29 mouse cellular contexts compared by ENCODE assay signal in the genomic region with DNA sequence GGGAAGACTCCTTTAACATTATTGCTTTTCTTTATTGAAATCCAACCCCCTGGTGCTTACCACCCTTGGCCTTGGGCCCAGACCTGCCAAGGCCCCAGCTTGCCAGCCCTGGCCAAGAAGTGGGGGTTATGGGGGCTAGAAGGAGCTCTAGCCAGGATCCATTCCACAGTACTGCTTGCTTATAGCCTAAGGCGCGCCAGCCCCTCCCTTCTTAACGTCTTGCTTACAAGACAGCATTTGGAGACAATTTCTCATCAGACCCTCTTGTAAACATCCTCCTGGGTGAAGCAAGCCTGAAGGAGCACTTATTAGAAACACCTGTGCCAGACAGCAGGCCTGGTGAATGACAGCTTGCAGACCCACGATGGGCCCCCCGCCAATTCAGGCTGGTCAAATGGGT.
DNase-seq lines count a peak whose midpoint lies in the region; ATAC-seq and TF ChIP-seq lines count a peak whose summit lies in the region.
"Had no signal": no experiment of that assay in that cellular context is flagged by ENCODE, and none has a peak within 500 bp of the region (broad histone marks: within the 10 kb centered on the region; RNA-seq: fewer than 3 reads in every experiment).

No protein-coding gene starts in this region.

- WGBS in forebrain, embryonic 14.5 days = 70% methylated on average over 5 of the region's 5 CpGs
- 80% methylated on average over 5 of the region's 5 CpGs for WGBS in forebrain, embryonic 13.5 days
- WGBS in limb, embryonic 12.5 days = 16% methylated on average over 5 of the region's 5 CpGs
- WGBS in limb, embryonic 10.5 days = 21% methylated on average over 5 of the region's 5 CpGs
- 35% methylated on average over 5 of the region's 5 CpGs for WGBS in embryonic facial prominence, embryonic 11.5 days
- WGBS in embryonic facial prominence, embryonic 15.5 days = 17% methylated on average over 5 of the region's 5 CpGs
- WGBS in heart, adult 2 months = 82% methylated on average over 5 of the region's 5 CpGs
- 65% methylated on average over 5 of the region's 5 CpGs for WGBS in kidney, adult 2 months

- no peak overlapping the region for H3K9ac ChIP-seq in forebrain, embryonic 14.5 days (ENCODE audit: low read length)
- no peak overlapping the region for H3K9ac ChIP-seq in forebrain, embryonic 13.5 days
- H3K9ac ChIP-seq in limb, embryonic 12.5 days (replicated peaks) = no peak overlapping the region
- H3K9ac ChIP-seq in embryonic facial prominence, embryonic 11.5 days (replicated peaks; ENCODE audit: low read length) = no peak overlapping the region
- H3K9ac ChIP-seq in embryonic facial prominence, embryonic 15.5 days = no peak overlapping the region
- H3K9ac ChIP-seq in heart, adult 2 months (ENCODE audit: low read depth, low read length) = no peak overlapping the region
- H3K9ac ChIP-seq: forebrain, embryonic 12.5 days; heart, embryonic 12.5 days; intestine, embryonic 15.5 days; liver, embryonic 12.5 days; liver, postnatal 0 days; neural tube, embryonic 13.5 days had no signal

- TF ChIP-seq EP300 in heart, adult 2 months (IDR thresholded peaks at IDR 0.05; ENCODE audit: insufficient read depth, low read depth, low read length) = no peak

- TF ChIP-seq POLR2A in heart, adult 2 months (IDR thresholded peaks at IDR 0.05; ENCODE audit: insufficient read depth, low read depth, low read length) = no peak
- TF ChIP-seq POLR2A in kidney, adult 2 months (IDR thresholded peaks at IDR 0.05; ENCODE audit: low read depth, low read length) = no peak

- H3K9me3 ChIP-seq in forebrain, embryonic 14.5 days (replicated peaks; ENCODE audit: control insufficient read depth, low read length) = no peaks in the 10 kb centered on the region
- H3K9me3 ChIP-seq in forebrain, embryonic 13.5 days (replicated peaks) = no peaks in the 10 kb centered on the region
- H3K9me3 ChIP-seq in limb, embryonic 12.5 days = no peaks in the 10 kb centered on the region
- H3K9me3 ChIP-seq in limb, embryonic 10.5 days (replicated peaks) = no peaks in the 10 kb centered on the region
- no peaks in the 10 kb centered on the region for H3K9me3 ChIP-seq in embryonic facial prominence, embryonic 11.5 days (replicated peaks; ENCODE audit: control insufficient read depth, low read length)
- H3K9me3 ChIP-seq in embryonic facial prominence, embryonic 15.5 days (replicated peaks) = no peaks in the 10 kb centered on the region
- H3K9me3 ChIP-seq: forebrain, embryonic 12.5 days; heart, embryonic 12.5 days; intestine, embryonic 15.5 days; liver, embryonic 12.5 days; neural tube, embryonic 13.5 days had no signal

- DNase-seq in forebrain, embryonic 14.5 days (ENCODE audit: low spot score) = peak; percentile 34
- DNase-seq in limb, embryonic 10.5 days (ENCODE audit: low spot score) = no peak
- DNase-seq in embryonic facial prominence, embryonic 11.5 days (ENCODE audit: low spot score) = peak; percentile 70
- no peak for DNase-seq in heart, adult 2 months
- no peak for DNase-seq in kidney, adult 2 months
- DNase-seq: adrenal gland, adult 8-10 months; B cell, adult 2 months; cerebellum, adult 11 months; cerebellum, postnatal 25 days; gastrocnemius, postnatal 14 days; heart, postnatal 4 days; kidney, adult 9 months; kidney, postnatal 10 days; layer of hippocampus, postnatal 36 days; liver, postnatal 0 days; lung, postnatal 36 days; right cerebral cortex, postnatal 4 days; thymus, adult 2 months; thymus, postnatal 4 days had no signal

- intact Hi-C loops in heart, adult 2 months (cut with DNase I) = no loop called here

- H3K27ac ChIP-seq in forebrain, embryonic 14.5 days (ENCODE audit: low read depth, low read length) = no peak overlapping the region
- no peak overlapping the region for H3K27ac ChIP-seq in forebrain, embryonic 13.5 days
- H3K27ac ChIP-seq in limb, embryonic 12.5 days = no peak overlapping the region
- no peak overlapping the region for H3K27ac ChIP-seq in limb, embryonic 10.5 days
- no peak overlapping the region for H3K27ac ChIP-seq in embryonic facial prominence, embryonic 11.5 days (replicated peaks; ENCODE audit: low read depth, low read length)
- 0 out of 2 replicates have a peak overlapping the region, but pooled peaks have one; percentile 4 for H3K27ac ChIP-seq in embryonic facial prominence, embryonic 15.5 days (replicated peaks)
- H3K27ac ChIP-seq in heart, adult 2 months = no peak overlapping the region
- H3K27ac ChIP-seq in kidney, adult 2 months (ENCODE audit: insufficient read depth, low read depth, low read length) = no peak overlapping the region
- H3K27ac ChIP-seq: forebrain, embryonic 12.5 days; intestine, embryonic 15.5 days; liver, embryonic 12.5 days; neural tube, embryonic 13.5 days had no signal

- H3K27me3 ChIP-seq in forebrain, embryonic 14.5 days (replicated peaks; ENCODE audit: control insufficient read depth, insufficient read depth, low read length) = no peaks in the 10 kb centered on the region
- H3K27me3 ChIP-seq in forebrain, embryonic 13.5 days = no peaks in the 10 kb centered on the region
- peaks cover 17% of the 10 kb centered on the region for H3K27me3 ChIP-seq in limb, embryonic 12.5 days
- H3K27me3 ChIP-seq in limb, embryonic 10.5 days (ENCODE audit: low read depth, poor library complexity, severe bottlenecking) = peaks cover 58% of the 10 kb centered on the region
- H3K27me3 ChIP-seq in embryonic facial prominence, embryonic 11.5 days (ENCODE audit: control insufficient read depth, insufficient read depth, low read length) = no peaks in the 10 kb centered on the region
- no peaks in the 10 kb centered on the region for H3K27me3 ChIP-seq in embryonic facial prominence, embryonic 15.5 days
- H3K27me3 ChIP-seq in heart, adult 2 months (ENCODE audit: control insufficient read depth, insufficient read depth, low read length) = no peaks in the 10 kb centered on the region; the same call in 1 of the 2 replicates
- no peaks in the 10 kb centered on the region for H3K27me3 ChIP-seq in kidney, adult 2 months (replicated peaks; ENCODE audit: control insufficient read depth, insufficient read depth, low read length)
- H3K27me3 ChIP-seq: forebrain, embryonic 12.5 days; intestine, embryonic 15.5 days; liver, embryonic 12.5 days; neural tube, embryonic 13.5 days had no signal

- TF ChIP-seq CTCF in heart, adult 2 months (IDR thresholded peaks at IDR 0.05) = no peak
- no peak for TF ChIP-seq CTCF in kidney, adult 2 months (conservative IDR thresholded peaks at IDR 0.05; ENCODE audit: insufficient read depth, insufficient read length, low read depth, low read length)

- H3K4me1 ChIP-seq in forebrain, embryonic 14.5 days (ENCODE audit: control insufficient read depth, insufficient read depth, low read length) = no peaks in the 10 kb centered on the region
- H3K4me1 ChIP-seq in forebrain, embryonic 13.5 days = no peaks in the 10 kb centered on the region
- H3K4me1 ChIP-seq in limb, embryonic 12.5 days (replicated peaks) = peaks cover 28% of the 10 kb centered on the region
- H3K4me1 ChIP-seq in limb, embryonic 10.5 days = peaks cover 45% of the 10 kb centered on the region
- no peaks in the 10 kb centered on the region; the same call in 1 of the 2 replicates for H3K4me1 ChIP-seq in embryonic facial prominence, embryonic 11.5 days (ENCODE audit: control insufficient read depth, insufficient read depth, low read length)
- peaks cover 25% of the 10 kb centered on the region for H3K4me1 ChIP-seq in embryonic facial prominence, embryonic 15.5 days
- H3K4me1 ChIP-seq in heart, adult 2 months (ENCODE audit: control insufficient read depth, insufficient read depth, low read length) = no peaks in the 10 kb centered on the region
- H3K4me1 ChIP-seq in kidney, adult 2 months (ENCODE audit: control insufficient read depth, insufficient read depth, low read length) = no peaks in the 10 kb centered on the region
- H3K4me1 ChIP-seq: forebrain, embryonic 12.5 days; heart, embryonic 12.5 days; liver, embryonic 12.5 days had no signal

- no peak for ATAC-seq in forebrain, embryonic 14.5 days
- ATAC-seq in forebrain, embryonic 13.5 days = no peak
- peak; percentile 33; the same call in 1 of the 2 replicates for ATAC-seq in limb, embryonic 12.5 days (ENCODE audit: insufficient number of reproducible peaks, insufficient read depth, low FRiP score, low TSS enrichment, low read depth)
- 0 out of 2 replicates have a peak, but pooled peaks have one; percentile 36 for ATAC-seq in embryonic facial prominence, embryonic 11.5 days (replicated peaks; ENCODE audit: insufficient number of reproducible peaks, low FRiP score, low TSS enrichment, low read depth)
- peak; percentile 71 for ATAC-seq in embryonic facial prominence, embryonic 15.5 days (ENCODE audit: insufficient number of reproducible peaks, low FRiP score, low TSS enrichment, low read depth)
- ATAC-seq: hindbrain, embryonic 16.5 days; intestine, embryonic 15.5 days; liver, embryonic 12.5 days; liver, postnatal 0 days had no signal

- H3K79me2 ChIP-seq in heart, adult 2 months (replicated peaks; ENCODE audit: control insufficient read depth, insufficient read depth, low read length) = no peaks in the 10 kb centered on the region

- H3K4me3 ChIP-seq in forebrain, embryonic 14.5 days (ENCODE audit: low read depth, low read length) = no peak overlapping the region
- no peak overlapping the region for H3K4me3 ChIP-seq in forebrain, embryonic 13.5 days
- no peak overlapping the region for H3K4me3 ChIP-seq in limb, embryonic 12.5 days (replicated peaks)
- no peak overlapping the region for H3K4me3 ChIP-seq in limb, embryonic 10.5 days
- no peak overlapping the region for H3K4me3 ChIP-seq in embryonic facial prominence, embryonic 11.5 days (ENCODE audit: low read depth, low read length)
- H3K4me3 ChIP-seq in embryonic facial prominence, embryonic 15.5 days (replicated peaks) = no peak overlapping the region
- no peak overlapping the region for H3K4me3 ChIP-seq in heart, adult 2 months
- no peak overlapping the region for H3K4me3 ChIP-seq in kidney, adult 2 months (ENCODE audit: insufficient read depth, low read depth, low read length)
- H3K4me3 ChIP-seq: forebrain, embryonic 12.5 days; heart, embryonic 12.5 days; intestine, embryonic 15.5 days; liver, embryonic 12.5 days; neural tube, embryonic 13.5 days had no signal

- no peak overlapping the region for H3K4me2 ChIP-seq in forebrain, embryonic 14.5 days (ENCODE audit: low read length)
- H3K4me2 ChIP-seq in forebrain, embryonic 13.5 days = no peak overlapping the region
- no peak overlapping the region for H3K4me2 ChIP-seq in limb, embryonic 12.5 days
- H3K4me2 ChIP-seq in embryonic facial prominence, embryonic 11.5 days (ENCODE audit: low read depth, low read length) = no peak overlapping the region
- no peak overlapping the region for H3K4me2 ChIP-seq in embryonic facial prominence, embryonic 15.5 days (replicated peaks)
- H3K4me2 ChIP-seq: forebrain, embryonic 12.5 days; heart, embryonic 12.5 days; intestine, embryonic 15.5 days; liver, embryonic 12.5 days; midbrain, embryonic 11.5 days; neural tube, embryonic 13.5 days had no signal

- H3K36me3 ChIP-seq in forebrain, embryonic 14.5 days (ENCODE audit: control insufficient read depth, insufficient read depth, low read length) = no peaks in the 10 kb centered on the region
- no peaks in the 10 kb centered on the region for H3K36me3 ChIP-seq in forebrain, embryonic 13.5 days (ENCODE audit: poor library complexity, severe bottlenecking)
- no peaks in the 10 kb centered on the region for H3K36me3 ChIP-seq in limb, embryonic 12.5 days
- no peaks in the 10 kb centered on the region for H3K36me3 ChIP-seq in limb, embryonic 10.5 days
- no peaks in the 10 kb centered on the region for H3K36me3 ChIP-seq in embryonic facial prominence, embryonic 11.5 days (replicated peaks; ENCODE audit: control insufficient read depth, insufficient read depth, low read depth, low read length)
- H3K36me3 ChIP-seq in embryonic facial prominence, embryonic 15.5 days = no peaks in the 10 kb centered on the region
- H3K36me3 ChIP-seq in heart, adult 2 months (ENCODE audit: control insufficient read depth, insufficient read depth, low read length) = no peaks in the 10 kb centered on the region
- H3K36me3 ChIP-seq in kidney, adult 2 months (ENCODE audit: control insufficient read depth, insufficient read depth, low read length) = no peaks in the 10 kb centered on the region
- H3K36me3 ChIP-seq: forebrain, embryonic 12.5 days; heart, embryonic 12.5 days; intestine, embryonic 15.5 days; liver, embryonic 12.5 days; neural tube, embryonic 13.5 days had no signal

Comparison
In these comparisons a context has a peak if more than half of its experiments do, and no peak if none do; other contexts are left out.
1. ATAC-seq: peak in limb, embryonic 12.5 days (single experiment), embryonic facial prominence, embryonic 11.5 days (single experiment) and embryonic facial prominence, embryonic 15.5 days (single experiment); none in forebrain, embryonic 14.5 days (single experiment) and forebrain, embryonic 13.5 days (single experiment).
2. DNase-seq: peak in forebrain, embryonic 14.5 days (single experiment) and embryonic facial prominence, embryonic 11.5 days (single experiment); none in limb, embryonic 10.5 days (single experiment), heart, adult 2 months (0 of 2) and kidney, adult 2 months (single experiment).